Mouse (Mus musculus): ENCODE measurements around the gene Entr1. TPM values are rescaled to one million over a fixed set of nuclear protein-coding genes. Genes with fewer than 3 reads are reported as not detected.
A peak's percentile ranks its signal among the peaks of the same experiment; 100 is the strongest.

Gene Entr1
- total and polyA plus RNA-seq, 2 experiments from 2014 or later = 156 to 157 TPM

GRCm38 (mm10) chr2:26356231-26356630, 32.9 kb downstream of the Entr1 start:
- H3K9me3 ChIP-seq (ENCODE audit: low read length) = no peaks in the 10 kb centered on the region
- no peaks in the 10 kb centered on the region for H3K36me3 ChIP-seq (ENCODE audit: insufficient read depth, low read length)
- no peak overlapping the region for H3K4me2 ChIP-seq (ENCODE audit: low read depth, low read length, poor library complexity, severe bottlenecking)
- no peak for TF ChIP-seq CTCF (IDR thresholded peaks at IDR 0.05)
- peaks cover under 1% of the 10 kb centered on the region; the same call in 1 of the 2 replicates for H3K4me1 ChIP-seq (ENCODE audit: insufficient read depth, low read length)
- 87% methylated on average over 4 of the region's 4 CpGs for WGBS
- ATAC-seq (ENCODE audit: low FRiP score) (no peak), DNase-seq (ENCODE audit: low spot score) (no peak)
- H3K4me3 ChIP-seq (ENCODE audit: low read depth, low read length) = no peak overlapping the region
- H3K9ac ChIP-seq (replicated peaks; ENCODE audit: low read length, poor library complexity, severe bottlenecking) = no peak overlapping the region
- no peaks in the 10 kb centered on the region for H3K27me3 ChIP-seq (ENCODE audit: insufficient read depth, low read length)
- H3K27ac ChIP-seq (ENCODE audit: low read depth, low read length) = no peak overlapping the region

- WGBS = 97% methylated on average over 4 of the region's 4 CpGs
- Histone ChIP-seq H3K36me3 (ENCODE audit: insufficient read depth, low read length) (peaks cover 6% of the 10 kb centered on the region), H3K4me2 (ENCODE audit: low read depth, low read length, poor library complexity, severe bottlenecking) (no peak overlapping the region), H3K27me3 (ENCODE audit: insufficient read depth, low read length) (no peaks in the 10 kb centered on the region), H3K9ac (replicated peaks; ENCODE audit: low read length, poor library complexity, severe bottlenecking) (no peak overlapping the region), H3K27ac (ENCODE audit: low read depth, low read length) (no peak overlapping the region), H3K4me1 (ENCODE audit: insufficient read depth, low read length) (peaks cover 9% of the 10 kb centered on the region), H3K4me3 (ENCODE audit: low read depth, low read length) (no peak overlapping the region), H3K9me3 (ENCODE audit: low read length) (no peaks in the 10 kb centered on the region)
- DNase-seq (ENCODE audit: low spot score) = no peak
- no peak for TF ChIP-seq CTCF (IDR thresholded peaks at IDR 0.05)
- no peak for ATAC-seq (ENCODE audit: low FRiP score)
Observed at GRCm38 (mm10) chr2:26354401-26354800, 34.7 kb downstream of the Entr1 start.

- TF ChIP-seq CTCF (IDR thresholded peaks at IDR 0.05) = no peak
Observed at GRCm38 (mm10) chr2:26353066-26353980, 35.8 kb downstream of the Entr1 start.

GRCm38 (mm10) chr2:26352291-26352910, 36.7 kb downstream of the Entr1 start:
- peaks cover 9% of the 10 kb centered on the region for H3K4me1 ChIP-seq (ENCODE audit: insufficient read depth, low read length)
- TF ChIP-seq CTCF (IDR thresholded peaks at IDR 0.05) = no peak
- peak overlapping the region; percentile 94 for H3K4me2 ChIP-seq (ENCODE audit: low read depth, low read length, poor library complexity, severe bottlenecking)
- DNase-seq (ENCODE audit: low spot score) (no peak), ATAC-seq (ENCODE audit: low FRiP score) (peak; percentile 35; the same call in 1 of the 2 replicates)
- 3% methylated on average over 35 of the region's 36 CpGs for WGBS
- no peaks in the 10 kb centered on the region for H3K27me3 ChIP-seq (ENCODE audit: insufficient read depth, low read length)
- H3K9me3 ChIP-seq (ENCODE audit: low read length) = no peaks in the 10 kb centered on the region
- peak overlapping the region; percentile 92 for H3K4me3 ChIP-seq (ENCODE audit: low read depth, low read length)
- peak overlapping the region; percentile 93 for H3K27ac ChIP-seq (ENCODE audit: low read depth, low read length)
- peak overlapping the region; percentile 97 for H3K9ac ChIP-seq (replicated peaks; ENCODE audit: low read length, poor library complexity, severe bottlenecking)
- peaks cover 26% of the 10 kb centered on the region for H3K36me3 ChIP-seq (ENCODE audit: insufficient read depth, low read length)

More at GRCm38 (mm10) chr2:26353066-26353980, 35.8 kb downstream of the Entr1 start:
- Histone ChIP-seq H3K27me3 (ENCODE audit: insufficient read depth, low read length) (no peaks in the 10 kb centered on the region), H3K4me2 (ENCODE audit: low read depth, low read length, poor library complexity, severe bottlenecking) (peak overlapping the region; percentile 94), H3K36me3 (ENCODE audit: insufficient read depth, low read length) (peaks cover 17% of the 10 kb centered on the region), H3K9ac (replicated peaks; ENCODE audit: low read length, poor library complexity, severe bottlenecking) (peak overlapping the region; percentile 97), H3K4me1 (ENCODE audit: insufficient read depth, low read length) (peaks cover 9% of the 10 kb centered on the region), H3K27ac (ENCODE audit: low read depth, low read length) (peak overlapping the region; percentile 93), H3K9me3 (ENCODE audit: low read length) (no peaks in the 10 kb centered on the region), H3K4me3 (ENCODE audit: low read depth, low read length) (peak overlapping the region; percentile 92)
- no peak for DNase-seq (ENCODE audit: low spot score)
- no peak for ATAC-seq (ENCODE audit: low FRiP score)
- WGBS = 95% methylated on average over 11 of the region's 11 CpGs

- H3K9me3 ChIP-seq (ENCODE audit: low read length) = no peaks in the 10 kb centered on the region
- H3K9ac ChIP-seq (replicated peaks; ENCODE audit: low read length, poor library complexity, severe bottlenecking) = peak within 1 kb of the TSS; percentile 97
- 2% methylated on average over 62 of the region's 62 CpGs for WGBS
- peak; percentile 82 for TF ChIP-seq CTCF (IDR thresholded peaks at IDR 0.05)
- peak; percentile 95 for DNase-seq (ENCODE audit: low spot score)
- H3K36me3 ChIP-seq (ENCODE audit: insufficient read depth, low read length) = peaks cover 34% of the 10 kb centered on the region
- no peaks in the 10 kb centered on the region for H3K27me3 ChIP-seq (ENCODE audit: insufficient read depth, low read length)
- H3K4me2 ChIP-seq (ENCODE audit: low read depth, low read length, poor library complexity, severe bottlenecking) = peak within 1 kb of the TSS; percentile 94
- H3K27ac ChIP-seq (ENCODE audit: low read depth, low read length) = peak within 1 kb of the TSS; percentile 93
- peak; percentile 87 for ATAC-seq (ENCODE audit: low FRiP score)
- peaks cover 9% of the 10 kb centered on the region for H3K4me1 ChIP-seq (ENCODE audit: insufficient read depth, low read length)
- peak within 1 kb of the TSS; percentile 92 for H3K4me3 ChIP-seq (ENCODE audit: low read depth, low read length)
Observed at GRCm38 (mm10) chr2:26351358-26352290, 37.5 kb downstream of the Entr1 start, which contains the start of gene Dnlz. Dnlz (minus strand) TSS chr2:26352110.

Measured in midbrain, postnatal 0 days (tissue).